Mouse (Mus musculus): ENCODE results near the gene Krt27.

Gene Krt27

DNA sequence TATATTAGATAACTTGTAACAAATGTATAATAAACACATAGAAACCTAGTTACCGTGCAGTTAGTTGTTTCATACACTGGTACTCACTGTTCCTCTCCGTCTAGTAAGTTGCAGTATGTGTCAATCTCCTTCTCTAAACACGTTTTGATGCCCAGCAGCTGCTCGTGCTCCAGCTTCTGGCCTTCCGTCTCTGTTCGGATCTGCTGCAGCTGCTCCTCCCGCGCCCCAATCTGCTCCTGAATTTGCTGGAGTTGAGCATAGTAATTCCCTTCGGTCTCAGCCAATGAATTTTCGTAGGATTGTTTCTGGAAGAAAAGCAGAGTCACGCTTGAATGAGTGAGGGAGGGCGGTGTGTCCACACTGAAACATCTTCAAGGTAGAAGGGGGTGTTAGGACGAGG is 17.5 kb downstream of the Krt27 start:
- DNase-seq (ENCODE audit: low read depth in 1 of 2, low spot score in 2 of 2), result no peak

- no peak for DNase-seq (ENCODE audit: low read depth in 1 of 2, low spot score in 2 of 2)
These were observed 21.2 kb downstream of the Krt27 start for GRCm38 (mm10) chr11:99329655-99330054.

- no peak for DNase-seq (ENCODE audit: low read depth in 1 of 2, low spot score in 2 of 2)
These were observed 28.1 kb downstream of the Krt27 start, which contains the start of gene Krt25 for GRCm38 (mm10) chr11:99322851-99323250. Gene Krt25 (minus strand): TSS chr11:99322951.

DNA sequence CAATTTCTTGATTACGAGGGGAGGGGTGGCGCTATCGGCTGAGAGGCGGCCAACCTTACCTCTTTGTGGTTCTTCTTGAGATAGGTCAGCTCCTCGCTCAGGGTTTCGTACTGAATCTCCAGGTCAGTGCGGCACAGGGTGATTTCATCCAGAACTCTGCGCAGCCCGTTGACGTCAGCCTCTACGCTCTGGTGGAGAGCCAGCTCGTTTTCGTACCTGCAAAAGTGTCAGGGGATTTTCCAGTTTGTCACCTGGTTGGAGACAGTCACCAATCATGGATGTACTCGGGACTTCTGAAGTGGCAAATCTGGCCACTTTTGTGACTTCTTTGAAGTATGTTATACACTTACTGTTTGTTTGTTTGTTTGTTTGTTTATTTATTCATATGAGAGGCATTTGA is 29.8 kb downstream of the Krt27 start:
- DNase-seq (ENCODE audit: low read depth in 1 of 2, low spot score in 2 of 2), result no peak

DNA sequence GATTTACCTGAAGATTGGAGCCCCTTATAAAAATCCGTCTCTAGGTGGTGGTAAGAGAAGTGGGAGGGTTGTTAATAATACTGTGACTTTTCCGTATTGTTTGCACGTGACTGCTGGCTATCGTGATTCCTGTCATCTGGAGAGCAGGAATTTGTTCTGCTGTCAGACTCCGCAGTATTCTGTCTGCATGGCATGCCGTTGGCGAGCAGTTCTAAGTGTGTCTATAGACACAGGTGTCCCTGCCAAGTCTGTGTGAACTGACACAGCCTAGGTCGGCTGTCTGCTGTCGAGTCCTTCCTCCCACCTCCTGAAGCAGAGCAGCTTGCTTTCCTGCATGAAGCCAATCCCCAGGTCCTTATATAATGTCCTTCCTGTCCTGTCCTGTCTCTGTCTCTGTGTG is 31.8 kb downstream of the Krt27 start:
- no peak for DNase-seq (ENCODE audit: low read depth in 1 of 2, low spot score in 2 of 2)

GRCm38 (mm10) chr11:99316543-99316942 is 34.4 kb downstream of the Krt27 start:
- no peak for DNase-seq (ENCODE audit: low read depth in 1 of 2, low spot score in 2 of 2)

- DNase-seq (ENCODE audit: low read depth in 1 of 2, low spot score in 2 of 2), result no peak
These were observed 36.3 kb downstream of the Krt27 start for GRCm38 (mm10) chr11:99314594-99314993.

DNA sequence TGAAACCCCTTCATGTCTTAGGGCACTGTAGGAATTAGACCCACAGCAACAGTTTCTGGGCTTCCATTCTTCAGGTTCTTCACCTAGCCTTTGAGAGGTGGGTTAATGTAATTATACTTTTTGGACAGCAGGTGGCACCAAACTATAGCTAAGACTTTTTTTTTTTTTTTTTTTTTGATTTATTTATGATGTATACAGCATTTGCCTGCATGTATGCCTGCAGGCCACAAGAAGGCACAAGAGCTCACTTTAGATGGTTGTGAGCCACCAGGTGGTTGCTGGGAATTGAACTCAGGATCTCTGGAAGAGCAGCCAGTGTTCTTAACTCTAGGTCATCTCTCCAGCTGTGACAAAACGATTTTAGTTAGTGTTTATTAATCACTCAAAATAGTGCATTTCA is 40.0 kb downstream of the Krt27 start:
- DNase-seq (ENCODE audit: low read depth in 1 of 2, low spot score in 2 of 2), result no peak

DNA sequence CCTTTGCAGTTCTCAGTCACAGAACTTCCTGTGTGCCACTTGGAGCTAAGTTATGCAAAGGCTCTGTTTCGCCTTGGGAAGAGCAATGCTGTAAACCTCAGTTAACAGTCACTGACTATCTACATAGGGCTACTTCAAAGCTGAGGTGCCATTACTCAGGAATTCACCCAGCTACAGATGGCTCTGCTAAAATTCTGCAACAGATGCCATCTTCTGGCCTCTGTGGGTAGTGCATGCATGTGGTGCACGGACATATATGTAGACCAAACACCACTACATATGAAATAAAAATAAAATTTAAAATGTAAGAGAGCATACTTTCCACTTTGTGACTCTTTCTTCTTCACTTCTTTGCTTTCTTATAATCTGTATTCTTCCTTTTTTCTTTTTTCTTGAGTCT is 43.3 kb downstream of the Krt27 start:
- peak in 1 of 2 experiments; percentile 18 for DNase-seq (ENCODE audit: low read depth in 1 of 2, low spot score in 2 of 2)

Data from monocyte, adult 2 months (primary cell).